Mouse (Mus musculus): ENCODE results near the gene Mettl1.

The Mettl1 gene

DNA sequence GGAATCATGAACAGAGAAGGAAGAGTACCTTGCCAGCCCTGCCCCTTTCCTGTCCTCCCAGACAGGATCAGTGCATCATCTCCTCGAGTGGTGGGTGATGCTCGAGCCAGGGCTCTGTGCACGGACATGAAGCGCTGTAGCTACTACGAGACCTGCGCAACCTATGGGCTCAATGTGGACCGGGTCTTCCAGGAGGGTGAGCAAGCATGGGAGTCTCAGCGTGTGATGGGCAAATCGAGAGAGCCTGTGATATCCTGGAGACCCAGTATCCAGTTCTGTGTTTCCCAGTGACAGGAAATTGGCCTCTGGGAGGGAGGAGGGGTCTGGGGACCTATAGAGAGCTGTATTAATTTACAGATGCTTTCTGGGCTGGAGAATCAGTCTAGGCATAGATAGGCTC is 43.8 kb downstream of the Mettl1 start:
- DNase-seq (ENCODE audit: low read depth, low spot score): no peak

DNA sequence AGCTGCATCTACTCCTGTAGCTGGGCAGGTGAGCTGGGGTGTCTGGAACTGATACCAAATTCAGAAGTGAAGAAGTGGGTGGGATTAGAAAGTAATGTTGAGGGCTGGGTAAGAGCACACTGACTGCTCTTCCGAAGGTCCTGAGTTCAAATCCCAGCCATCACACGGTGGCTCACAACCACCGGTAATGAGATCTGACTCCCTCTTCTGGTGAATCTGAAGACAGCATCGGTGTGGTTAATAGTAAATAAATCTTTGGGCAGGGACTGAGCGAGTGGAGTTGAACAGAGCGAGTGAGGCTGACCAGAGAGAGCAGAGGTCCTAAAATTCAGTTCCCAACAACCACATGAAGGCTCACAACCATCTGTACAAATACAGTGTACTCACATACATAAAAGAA is 44.4 kb downstream of the Mettl1 start:
- DNase-seq (ENCODE audit: low read depth, low spot score): no peak

DNA sequence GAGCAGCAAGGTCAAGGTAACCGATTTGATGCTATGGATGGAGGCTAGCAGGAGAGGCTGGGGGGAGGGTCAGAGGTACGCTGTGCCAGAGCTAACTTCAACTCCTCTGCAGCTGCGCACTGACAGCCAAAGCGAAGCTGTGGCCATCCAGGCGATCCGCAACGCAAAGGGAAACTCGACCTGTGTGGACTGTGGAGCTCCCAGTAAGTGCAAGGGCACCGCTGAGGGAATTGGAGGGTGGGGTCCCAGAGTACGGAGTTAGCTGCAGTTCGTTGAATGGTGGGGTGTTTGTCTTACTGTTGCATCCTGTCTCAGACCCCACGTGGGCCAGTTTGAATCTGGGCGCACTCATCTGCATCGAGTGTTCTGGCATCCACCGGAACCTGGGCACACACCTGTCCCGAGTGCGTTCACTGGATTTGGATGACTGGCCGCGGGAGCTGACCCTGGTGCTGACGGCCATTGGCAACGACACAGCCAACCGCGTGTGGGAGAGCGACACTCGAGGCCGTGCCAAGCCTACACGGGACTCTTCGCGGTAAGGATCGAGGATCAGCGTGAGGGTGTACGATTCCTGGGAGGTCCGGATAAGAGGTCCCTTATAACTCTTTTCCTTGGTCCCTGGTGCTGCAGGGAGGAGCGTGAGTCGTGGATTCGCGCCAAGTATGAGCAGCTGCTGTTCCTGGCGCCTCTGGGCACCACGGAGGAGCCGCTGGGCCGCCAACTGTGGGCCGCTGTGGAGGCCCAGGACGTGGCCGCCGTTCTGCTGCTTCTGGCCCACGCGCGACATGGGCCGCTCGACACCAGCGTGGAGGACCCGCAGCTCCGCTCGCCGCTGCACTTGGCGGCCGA is 49.6 kb downstream of the Mettl1 start:
- DNase-seq (ENCODE audit: low read depth, low spot score): peak; percentile 68

DNA sequence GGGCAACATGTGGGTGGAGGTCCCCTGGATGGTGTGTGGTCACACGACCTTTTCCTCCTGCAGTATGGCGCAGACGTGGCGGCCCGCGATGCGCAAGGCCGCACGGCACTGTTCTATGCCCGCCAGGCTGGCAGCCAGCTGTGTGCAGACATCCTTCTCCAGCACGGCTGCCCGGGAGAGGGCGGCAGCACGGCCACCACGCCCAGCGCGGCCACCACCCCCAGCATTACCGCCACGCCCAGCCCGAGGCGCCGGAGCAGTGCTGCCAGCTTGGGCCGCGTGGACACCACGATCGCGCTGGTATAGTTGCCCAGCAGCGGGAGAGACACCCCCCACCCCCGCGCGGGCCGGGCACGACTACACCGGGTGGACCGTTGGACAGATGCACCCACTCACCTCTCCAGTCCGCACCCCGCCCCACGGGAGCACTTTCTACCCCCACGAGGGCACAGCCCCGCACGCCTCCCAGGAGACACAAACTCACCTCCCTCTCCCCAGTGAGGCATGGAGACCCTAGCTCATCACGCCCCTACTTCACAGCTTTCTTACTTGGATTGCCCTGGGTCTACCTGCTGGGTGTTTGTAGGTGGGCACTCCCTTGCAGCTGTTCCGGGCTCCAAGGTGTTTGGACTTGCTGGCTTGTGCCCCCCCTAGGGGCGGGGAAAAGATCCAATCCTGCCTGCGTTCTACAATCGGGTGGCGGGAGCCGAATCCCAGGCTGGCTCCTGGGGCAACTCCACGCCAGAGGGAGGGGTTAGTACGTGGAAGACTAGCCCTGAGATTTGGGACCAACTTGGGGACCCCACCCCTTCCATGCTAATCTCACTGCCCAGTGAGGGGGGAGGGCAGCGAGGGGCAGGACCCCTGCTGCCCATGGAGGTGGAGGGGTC is 50.5 kb downstream of the Mettl1 start:
- DNase-seq (ENCODE audit: low read depth, low spot score): no peak

DNA sequence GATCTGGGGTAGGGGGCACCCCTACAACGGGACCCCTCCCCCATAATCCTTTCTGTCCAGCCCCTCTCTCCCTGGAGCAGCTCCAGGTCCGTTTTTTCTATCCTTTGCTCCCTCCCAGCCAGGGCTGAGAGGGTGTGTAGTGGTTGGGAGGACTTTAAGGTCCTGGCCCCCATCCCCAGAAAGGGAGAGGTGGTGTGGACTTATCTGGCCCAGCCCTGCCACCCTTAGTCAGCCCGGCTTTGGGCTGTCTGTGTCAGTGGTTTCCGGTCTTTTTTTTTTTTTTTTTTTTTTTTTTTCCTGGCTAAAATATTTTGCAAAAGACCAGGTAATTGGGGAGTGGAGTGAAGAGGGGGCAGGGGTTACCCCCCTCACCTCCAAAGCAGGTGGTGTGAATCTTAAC is 51.5 kb downstream of the Mettl1 start:
- DNase-seq (ENCODE audit: low read depth, low spot score): no peak

DNA sequence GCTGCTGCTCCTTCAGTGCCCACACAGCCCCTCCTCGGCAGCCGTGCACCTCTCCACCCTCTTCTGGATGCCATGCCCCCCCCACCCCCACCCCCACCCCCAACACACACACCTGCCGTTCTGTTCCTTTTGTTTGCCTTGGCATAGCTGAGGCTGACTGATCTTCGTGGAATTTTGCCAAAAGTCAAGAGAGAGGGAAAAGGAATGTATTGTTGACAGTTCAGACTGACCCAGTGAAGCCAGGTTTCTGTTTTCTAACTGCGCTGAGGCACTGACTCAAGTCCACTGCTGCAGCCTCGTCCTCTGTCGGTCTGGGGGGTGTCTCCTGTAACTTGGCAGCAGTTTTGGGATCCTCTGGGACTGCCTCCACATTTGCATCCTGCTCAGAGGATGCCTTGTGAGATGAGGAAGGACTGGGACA is 53.2 kb downstream of the Mettl1 start:
- DNase-seq (ENCODE audit: low read depth, low spot score): no peak
